Mouse (Mus musculus) forebrain, postnatal 0 days (tissue): Measurements from ENCODE around the gene Lrp1. TPM values are rescaled to one million over a fixed set of nuclear protein-coding genes. Genes with fewer than 3 reads are reported as not detected.

Experiments
- ATAC-seq: fragments of 200-750 bp; cut with Nextera tagmentation; 2 replicates; pipeline ENCODE4 v1.8.0; 2017; ENCODE audit warnings: mild to moderate bottlenecking, moderate library complexity
- DNase-seq: peaks from one replicate; pipeline ENCODE4 v3.0.0-alpha.2; 2015
- H3K27ac ChIP-seq: fragments of 300-500 bp; sonication (generic); 2 replicates; pipeline ENCODE4 v1.5.1; 2014; ENCODE audit warnings: low read depth, mild to moderate bottlenecking, antibody characterized with exemption, low read length, moderate library complexity, mixed read lengths
- H3K27me3 ChIP-seq: fragments of 300-500 bp; sonication (generic); 2 replicates; pipeline ENCODE4 v1.6.1; 2014; ENCODE audit warnings: mild to moderate bottlenecking, low read length, mixed read lengths; ENCODE audit not compliant: insufficient read depth
- H3K36me3 ChIP-seq: fragments of 300-500 bp; sonication (generic); 2 replicates; pipeline ENCODE4 v1.6.1; 2014; ENCODE audit warnings: mild to moderate bottlenecking, moderate library complexity; ENCODE audit not compliant: insufficient read depth
- H3K4me1 ChIP-seq: fragments of 300-500 bp; sonication (generic); 2 replicates; pipeline ENCODE4 v1.6.1; 2014; ENCODE audit warnings: antibody characterized with exemption; ENCODE audit not compliant: insufficient read depth
- H3K4me2 ChIP-seq: fragments of 300-500 bp; sonication (generic); 2 replicates; pipeline ENCODE4 v1.6.1; 2014; ENCODE audit warnings: low read depth, mild to moderate bottlenecking, moderate library complexity
- H3K4me3 ChIP-seq: fragments of 300-500 bp; sonication (generic); 2 replicates; pipeline ENCODE4 v1.5.1; 2014; ENCODE audit warnings: low read depth, low read length, mixed read lengths
- H3K9ac ChIP-seq: fragments of 300-500 bp; sonication (generic); 2 replicates; pipeline ENCODE4 v1.6.1; 2014; ENCODE audit warnings: mild to moderate bottlenecking
- H3K9me3 ChIP-seq: fragments of 300-500 bp; sonication (generic); 2 replicates; pipeline ENCODE4 v1.6.1; 2016; ENCODE audit warnings: low read length
- CTCF ChIP-seq: sonication (generic); IDR thresholded peaks from 2 replicates; pipeline ENCODE4 v1.5.1; 2016; ENCODE audit warnings: antibody characterized with exemption, control low read depth, low read depth
- WGBS: fragments of 180-500 bp; shearing (Covaris S2); extraction: QIAGEN DNeasy Blood & Tissue Kit; methylation state at CpG from one replicate; pipeline ENCODE4 v1.1.7; 2014; 5-methylcytosine and 5-hydroxymethylcytosine counted together
- polyA plus RNA-seq: library from polyadenylated mRNA; unstranded; fragments of >200 nt; fragmentation: Nextera tagmentation; extraction: Ambion mirVana; gene quantifications from 2 replicates; pipeline ENCODE4 v1.2.1, GENCODE M21; 2015
- total RNA-seq: library from RNA; depleted of rRNA; stranded (reverse); fragments of >200 nt; gene quantifications from 2 replicates; pipeline ENCODE4 v1.2.3, GENCODE M21; 2014

The Lrp1 gene
- total and polyA plus RNA-seq, 2 experiments from 2014 or later, result 70.4 to 228 TPM

DNA sequence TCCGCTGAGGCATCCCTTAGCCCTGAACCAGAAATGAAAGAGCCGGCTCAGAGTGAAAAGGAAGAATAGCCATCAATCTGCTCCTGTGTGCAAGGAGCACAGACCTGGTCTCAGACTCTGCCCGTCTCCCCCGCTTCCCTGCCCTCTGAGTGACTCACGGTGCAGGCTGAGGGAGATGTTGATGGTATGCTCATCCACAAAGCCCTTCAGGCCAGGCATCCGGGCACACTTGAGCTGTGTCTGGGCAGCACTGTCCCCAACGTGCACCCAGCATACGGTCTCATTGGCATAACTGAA lies 15.7 kb downstream of the Lrp1 start:
- H3K4me1 ChIP-seq, result no peaks in the 10 kb centered on the region
- H3K27ac ChIP-seq, result no peak overlapping the region
- no peak for TF ChIP-seq CTCF
- ATAC-seq, result no peak
- 87% methylated on average over 8 of the region's 8 CpGs for WGBS
- H3K9ac ChIP-seq, result no peak overlapping the region
- peaks cover 93% of the 10 kb centered on the region for H3K36me3 ChIP-seq
- no peaks in the 10 kb centered on the region for H3K9me3 ChIP-seq
- H3K4me3 ChIP-seq, result no peak overlapping the region
- DNase-seq, result no peak
- H3K4me2 ChIP-seq, result no peak overlapping the region
- H3K27me3 ChIP-seq, result no peaks in the 10 kb centered on the region

DNA sequence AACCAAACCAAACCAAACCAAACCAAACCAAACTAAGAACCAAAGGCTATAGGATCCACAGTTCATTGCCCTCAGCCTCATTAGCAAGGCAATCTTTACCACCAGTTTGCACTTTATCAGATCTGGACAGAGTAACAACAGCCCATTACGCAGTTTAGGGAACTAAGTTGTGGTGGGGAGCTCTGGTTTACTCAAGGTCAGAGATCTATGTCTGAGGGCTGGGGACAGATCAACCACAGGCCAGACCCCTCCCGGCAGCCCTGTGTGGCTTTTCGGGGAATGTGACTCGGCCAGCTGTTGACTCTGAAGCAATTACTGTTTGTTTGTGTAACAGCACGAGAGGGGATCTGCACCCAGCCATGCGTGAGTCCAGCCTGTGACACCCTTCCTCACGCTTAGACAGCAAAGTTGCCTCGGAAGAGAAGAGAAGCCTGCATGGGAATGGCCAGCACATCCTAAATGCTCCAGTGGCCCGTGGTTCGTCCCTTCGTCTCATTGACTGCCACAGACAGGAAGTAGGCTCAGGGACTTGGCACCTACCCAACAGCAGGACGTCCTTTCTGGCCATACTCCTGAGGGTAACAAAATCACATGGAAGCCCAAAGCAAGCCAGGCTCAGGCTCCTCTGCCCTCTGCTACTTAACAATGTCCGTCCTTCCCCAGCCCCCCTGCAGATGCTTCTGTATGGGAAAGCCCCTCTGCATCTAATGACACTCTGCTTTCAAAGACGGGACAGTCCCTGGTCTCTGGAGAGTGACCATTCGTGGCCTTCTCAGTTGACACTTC lies 16.3 kb downstream of the Lrp1 start:
- Histone ChIP-seq H3K27ac (no peak overlapping the region; the same call in 1 of the 2 replicates), H3K36me3 (peaks cover 92% of the 10 kb centered on the region)

DNA sequence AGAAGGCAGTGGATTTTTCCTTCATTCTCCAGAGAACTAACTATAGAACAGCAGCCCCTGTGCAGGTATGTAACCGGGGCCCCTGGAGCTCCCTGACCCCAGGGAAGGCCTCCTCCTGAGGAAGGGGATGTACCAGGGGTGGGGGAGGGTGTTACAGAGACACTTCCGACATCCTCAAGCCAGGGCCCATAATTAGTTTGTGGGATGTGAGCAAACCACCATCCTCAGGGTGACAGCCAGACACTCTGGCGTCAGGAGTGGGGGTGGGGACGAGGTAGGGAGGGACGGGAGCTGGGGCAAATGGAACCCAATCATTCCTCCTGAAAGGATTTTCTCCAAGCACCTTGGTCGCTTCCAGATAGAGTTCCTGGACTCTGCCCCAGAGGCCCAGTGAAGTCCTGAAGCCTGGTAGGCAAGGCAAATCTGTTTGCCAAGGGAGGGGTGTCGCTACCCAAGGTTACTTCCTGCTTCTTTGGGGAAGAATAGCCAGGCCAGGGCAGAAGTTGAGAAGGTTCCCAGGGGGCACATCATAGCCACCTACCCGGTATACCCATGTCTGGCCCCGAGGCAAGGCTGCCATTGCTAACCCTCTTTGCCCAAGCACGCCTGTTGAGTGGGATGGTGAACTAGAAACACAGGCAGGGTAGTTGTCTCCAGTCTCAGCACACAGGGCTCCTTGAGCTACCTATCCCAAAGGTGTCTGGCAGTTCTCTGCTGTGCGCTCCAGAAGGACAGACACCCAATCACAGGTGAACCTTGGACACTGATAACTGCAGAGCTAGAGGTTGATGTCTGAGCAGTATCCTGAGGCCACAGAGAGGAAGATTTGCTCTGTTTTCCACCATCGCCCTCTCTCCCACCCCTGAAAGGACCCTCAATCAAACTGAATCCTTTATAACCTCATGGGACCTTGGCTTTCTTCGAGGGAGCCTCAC lies 17.2 kb downstream of the Lrp1 start:
- Histone ChIP-seq H3K4me2 (no peak overlapping the region), H3K9me3 (no peaks in the 10 kb centered on the region), H3K4me1 (0 out of 2 replicates have a peak, but pooled peaks cover 2% of the 10 kb centered on the region), H3K4me3 (no peak overlapping the region), H3K27me3 (no peaks in the 10 kb centered on the region), H3K27ac (no peak overlapping the region), H3K36me3 (peaks cover 91% of the 10 kb centered on the region), H3K9ac (no peak overlapping the region)
- no peak for DNase-seq
- ATAC-seq, result no peak
- TF ChIP-seq CTCF, result no peak
- WGBS, result 89% methylated on average over 13 of the region's 13 CpGs

More for the DNA sequence above, 16.3 kb downstream of the Lrp1 start:
- no peak for ATAC-seq
- DNase-seq, result no peak
- Histone ChIP-seq H3K4me1 (0 out of 2 replicates have a peak, but pooled peaks cover 1% of the 10 kb centered on the region), H3K4me2 (no peak overlapping the region), H3K9me3 (no peaks in the 10 kb centered on the region), H3K4me3 (no peak overlapping the region), H3K27me3 (no peaks in the 10 kb centered on the region), H3K9ac (no peak overlapping the region)
- no peak for TF ChIP-seq CTCF
- WGBS, result 71% methylated on average over 15 of the region's 15 CpGs

DNA sequence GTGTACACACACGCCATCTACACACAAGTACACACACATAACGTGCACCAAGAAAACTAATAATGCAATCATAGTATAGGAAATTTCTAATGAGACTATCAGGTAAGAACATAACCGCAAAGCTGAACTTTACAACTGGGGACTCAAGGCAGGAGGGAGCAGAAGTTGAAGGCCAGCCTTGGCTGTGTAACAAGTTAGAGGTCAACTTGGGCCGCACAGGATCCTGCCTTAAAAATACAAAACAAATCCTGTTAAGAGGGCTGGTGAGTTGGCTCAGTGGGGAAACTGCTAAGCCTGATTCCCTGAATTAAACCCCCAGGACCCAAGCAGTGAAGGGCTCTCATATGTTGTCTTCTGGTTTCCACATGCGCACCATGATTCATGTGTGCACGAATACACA lies 18.8 kb downstream of the Lrp1 start:
- Histone ChIP-seq H3K9ac (no peak overlapping the region), H3K4me3 (no peak overlapping the region), H3K36me3 (peaks cover 84% of the 10 kb centered on the region), H3K4me1 (peaks cover 2% of the 10 kb centered on the region; the same call in 1 of the 2 replicates), H3K9me3 (no peaks in the 10 kb centered on the region), H3K4me2 (no peak overlapping the region), H3K27me3 (no peaks in the 10 kb centered on the region), H3K27ac (no peak overlapping the region)
- no peak for TF ChIP-seq CTCF
- WGBS, result 95% methylated on average over 6 of the region's 6 CpGs
- ATAC-seq (no peak), DNase-seq (no peak)

DNA sequence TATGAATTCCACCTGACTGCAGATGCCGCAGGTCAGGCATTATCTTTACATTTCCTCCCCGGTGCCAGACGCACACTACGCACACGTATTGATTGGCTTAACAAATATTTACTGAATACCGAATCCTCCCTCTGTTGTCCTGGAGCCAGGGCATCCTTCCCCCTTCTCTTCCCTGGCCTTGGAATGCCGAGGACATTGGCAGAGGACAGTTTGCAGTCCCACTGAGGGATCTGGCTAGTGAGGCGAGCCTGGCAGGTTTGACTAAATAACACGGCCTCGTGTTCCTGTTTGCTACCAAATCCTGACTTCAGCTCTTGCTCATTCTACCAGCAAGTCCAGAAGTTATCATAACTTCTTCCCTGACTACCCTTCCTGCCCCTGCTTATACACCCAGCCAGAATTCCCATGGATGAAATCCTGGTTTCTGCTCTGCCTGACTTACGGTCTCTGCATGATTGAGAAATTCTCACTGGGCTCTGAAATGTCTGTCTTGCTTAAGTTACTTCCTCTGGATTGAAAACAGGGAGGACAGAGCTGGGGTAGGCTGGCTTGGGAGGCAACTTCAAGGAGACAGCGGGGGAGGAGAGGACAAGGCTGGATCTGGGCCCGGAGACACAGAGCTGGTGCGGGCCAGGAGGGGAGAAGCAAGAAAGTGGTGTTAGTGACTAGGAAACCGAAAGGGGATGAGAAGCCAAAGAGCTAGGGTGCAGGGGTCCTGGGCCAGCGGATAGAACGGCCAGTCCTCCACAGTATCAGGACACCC lies 21.0 kb downstream of the Lrp1 start:
- Histone ChIP-seq H3K4me1 (peaks cover 9% of the 10 kb centered on the region; the same call in 1 of the 2 replicates), H3K27me3 (no peaks in the 10 kb centered on the region), H3K4me3 (no peak overlapping the region), H3K36me3 (peaks cover 71% of the 10 kb centered on the region), H3K4me2 (no peak overlapping the region), H3K27ac (peak overlapping the region; percentile 21; the same call in 1 of the 2 replicates), H3K9ac (no peak overlapping the region), H3K9me3 (no peaks in the 10 kb centered on the region)
- no peak for TF ChIP-seq CTCF
- no peak for DNase-seq
- ATAC-seq, result peak; percentile 38; the same call in 1 of the 2 replicates
- 70% methylated on average over 17 of the region's 17 CpGs for WGBS

DNA sequence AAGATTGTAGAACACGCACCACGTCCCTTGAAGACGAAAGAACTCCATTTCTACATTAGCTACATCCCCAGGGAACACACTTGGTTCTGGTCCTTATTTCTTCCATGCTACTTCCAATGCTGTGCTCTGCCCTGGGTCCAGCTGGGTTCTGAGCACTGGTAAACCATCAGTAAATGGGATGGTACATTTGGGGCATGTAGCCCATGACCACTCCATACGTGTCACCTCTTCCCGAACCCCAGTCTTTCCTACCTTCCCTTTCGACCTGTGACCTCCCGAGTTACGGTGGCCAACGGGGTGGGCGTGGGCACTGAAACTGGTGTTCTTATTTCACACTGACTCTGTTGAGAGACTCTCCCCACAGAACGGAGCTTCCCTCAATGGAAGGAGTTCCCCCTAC lies 21.7 kb downstream of the Lrp1 start:
- H3K4me2 ChIP-seq, result no peak overlapping the region
- H3K9me3 ChIP-seq, result no peaks in the 10 kb centered on the region
- no peak overlapping the region for H3K9ac ChIP-seq
- peaks cover 71% of the 10 kb centered on the region for H3K36me3 ChIP-seq
- no peak for TF ChIP-seq CTCF
- H3K4me1 ChIP-seq, result peaks cover 9% of the 10 kb centered on the region; the same call in 1 of the 2 replicates
- H3K27me3 ChIP-seq, result no peaks in the 10 kb centered on the region
- H3K27ac ChIP-seq, result no peak overlapping the region
- no peak for ATAC-seq
- no peak overlapping the region for H3K4me3 ChIP-seq
- 87% methylated on average over 11 of the region's 11 CpGs for WGBS
- no peak for DNase-seq
